Mouse (Mus musculus): ENCODE measurements around the gene Mrpl45. TPM values are rescaled to one million over a fixed set of nuclear protein-coding genes. Genes with fewer than 3 reads are reported as not detected.
A peak's percentile ranks its signal among the peaks of the same experiment; 100 is the strongest.

Mrpl45 gene
- total RNA-seq, 2 experiments from 2014 or later: 29.7 to 40.0 TPM

GRCm38 (mm10) chr11:97361948-97362648 lies 46.6 kb downstream of the Mrpl45 start, which contains the start of gene Socs7:
Gene Socs7 (plus strand): TSS chr11:97362551.
- peak; percentile 94 to 96 for DNase-seq (ENCODE audit: low spot score in 2 of 2)

GRCm38 (mm10) chr11:97362649-97362942 lies 47.1 kb downstream of the Mrpl45 start:
- no peak for DNase-seq (ENCODE audit: low spot score in 2 of 2)

DNA sequence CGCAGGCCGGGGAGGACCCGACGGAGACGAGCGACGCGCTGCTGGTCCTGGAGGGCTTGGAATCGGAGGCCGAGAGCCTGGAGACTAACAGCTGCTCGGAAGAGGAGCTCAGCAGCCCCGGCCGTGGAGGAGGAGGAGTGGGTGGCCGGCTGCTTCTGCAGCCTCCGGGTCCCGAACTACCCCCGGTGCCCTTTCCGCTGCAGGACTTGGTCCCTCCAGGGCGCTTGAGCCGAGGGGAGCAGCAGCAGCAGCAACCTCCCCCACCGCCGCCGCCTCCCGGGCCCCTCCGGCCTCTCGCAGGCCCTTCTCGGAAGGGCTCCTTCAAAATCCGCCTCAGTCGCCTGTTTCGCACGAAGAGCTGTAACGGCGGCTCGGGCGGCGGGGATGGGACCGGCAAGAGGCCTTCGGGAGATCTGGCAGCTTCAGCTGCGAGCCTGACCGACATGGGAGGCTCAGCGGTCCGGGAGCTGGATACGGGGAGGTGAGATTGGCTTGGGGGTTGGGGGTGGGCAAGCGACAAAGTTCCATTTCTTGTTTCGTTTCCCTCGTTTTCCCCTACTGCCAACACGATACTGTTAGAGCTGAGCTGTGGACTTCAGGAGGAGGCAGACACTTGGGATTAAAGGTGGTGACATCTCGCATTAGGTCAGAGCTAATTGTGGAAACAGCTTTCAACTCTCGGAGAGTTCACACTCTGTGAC lies 47.6 kb downstream of the Mrpl45 start:
- DNase-seq (ENCODE audit: low spot score in 2 of 2): peak; percentile 49 to 50

- peak in 1 of 2 experiments; percentile 19 for DNase-seq (ENCODE audit: low spot score in 2 of 2)
Observed at GRCm38 (mm10) chr11:97363644-97363995, 48.1 kb downstream of the Mrpl45 start.

DNA sequence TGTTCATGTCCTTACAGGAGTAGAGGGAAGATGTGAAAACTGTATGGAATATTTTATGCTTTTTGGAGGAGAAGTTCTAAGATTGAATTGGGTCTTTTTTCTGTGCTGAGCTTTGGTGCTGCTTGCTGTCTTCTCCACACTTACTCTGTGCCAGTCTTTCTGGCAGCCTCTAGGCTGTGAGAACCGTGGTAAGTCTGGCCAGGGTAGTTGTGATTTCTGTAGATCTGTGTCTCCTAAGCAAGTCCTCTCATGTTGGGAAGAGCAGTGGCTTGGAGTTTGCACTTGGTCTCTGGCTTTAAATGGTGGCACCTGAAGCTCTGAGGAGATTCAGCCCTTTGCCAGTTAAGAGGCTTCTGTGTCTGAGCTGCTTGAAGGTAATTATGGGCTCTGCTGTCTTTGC lies 50.0 kb downstream of the Mrpl45 start:
- no peak for DNase-seq (ENCODE audit: low spot score in 2 of 2)

GRCm38 (mm10) chr11:97368501-97368900 lies 53.0 kb downstream of the Mrpl45 start:
- no peak for DNase-seq (ENCODE audit: low spot score in 2 of 2)

DNA sequence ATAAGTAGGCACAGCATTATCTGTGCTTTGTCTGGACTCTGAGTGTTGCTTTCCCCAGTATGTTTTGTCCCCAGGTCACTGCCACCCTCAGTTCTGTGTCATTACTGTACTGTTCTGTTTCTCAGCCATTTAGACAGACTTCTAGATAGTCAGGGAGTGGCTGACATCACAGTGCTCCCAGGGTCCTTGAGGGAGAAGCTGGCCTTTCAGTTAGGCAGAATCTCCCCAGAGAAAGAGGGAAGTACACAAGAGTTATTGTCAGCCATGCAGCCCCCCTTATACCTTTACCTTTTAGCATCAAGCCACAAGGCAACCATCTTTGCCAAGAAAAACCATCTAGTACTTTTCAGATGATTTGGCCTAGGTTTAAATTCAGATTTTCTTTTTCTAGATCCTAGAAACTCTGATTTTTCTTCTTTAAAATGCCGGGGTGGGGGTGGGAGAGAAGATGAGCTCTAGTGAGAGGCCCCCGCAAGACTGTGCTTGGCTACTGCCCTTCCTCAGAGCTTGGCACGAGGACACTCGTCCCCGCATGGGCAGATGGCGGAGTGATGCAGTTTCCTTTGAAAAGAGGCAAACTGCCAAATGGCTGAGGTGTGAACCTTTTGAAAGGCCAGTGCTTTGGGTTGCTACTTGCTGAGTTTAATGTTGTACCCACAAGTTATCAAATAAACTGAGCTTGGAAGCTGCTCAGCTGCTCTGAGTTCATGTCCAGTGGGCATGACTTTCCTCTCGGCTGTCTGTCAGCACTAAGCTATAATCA lies 55.0 kb downstream of the Mrpl45 start:
- no peak for DNase-seq (ENCODE audit: low spot score in 2 of 2)

- no peak for DNase-seq (ENCODE audit: low spot score in 2 of 2)
Observed at GRCm38 (mm10) chr11:97372159-97372864, 56.8 kb downstream of the Mrpl45 start.

DNA sequence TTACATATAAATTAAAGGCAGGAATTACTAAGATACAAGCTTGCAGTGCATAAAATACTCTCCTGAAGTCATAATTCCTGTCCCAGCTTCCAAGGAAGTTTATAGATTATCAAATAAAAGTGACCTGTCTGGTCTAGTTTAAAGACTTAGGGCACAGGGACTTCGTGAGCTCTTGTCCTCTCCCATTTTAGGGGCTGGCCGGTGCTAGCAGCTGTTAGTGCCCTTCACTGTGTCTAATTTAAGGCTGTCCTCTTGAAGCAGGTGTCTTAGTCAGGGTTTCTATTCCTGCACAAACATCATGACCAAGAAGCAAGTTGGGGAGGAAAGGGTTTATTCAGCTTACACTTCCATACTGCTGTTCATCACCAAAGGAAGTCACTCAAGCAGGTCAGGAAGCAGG lies 57.9 kb downstream of the Mrpl45 start:
- no peak for DNase-seq (ENCODE audit: low spot score in 2 of 2)

Other genes starting within 250 kb of the Mrpl45 start
- under 1 TPM; 0.27 to 0.54 TPM for gene Tbx21, start 200.4 kb upstream of the Mrpl45 start, total RNA-seq (2021)
- 10 to 100 TPM; 11.7 to 16.2 TPM for gene Tbkbp1, start 164.2 kb upstream of the Mrpl45 start, total RNA-seq (2021)
- 100 to 1,000 TPM; 104 to 120 TPM for gene Kpnb1, start 127.8 kb upstream of the Mrpl45 start, total RNA-seq (2021)
- 10 to 100 TPM; 72.7 to 88.5 TPM for gene Npepps, start 35.1 kb upstream of the Mrpl45 start, total RNA-seq (2021)
- 1 to 10 TPM; 1.3 to 2.0 TPM for gene Gpr179, start 36.4 kb downstream of the Mrpl45 start, total RNA-seq (2021)
- gene Socs7, start 46.8 kb downstream of the Mrpl45 start, total RNA-seq (2021): 10 to 100 TPM; 21.1 to 22.2 TPM
- gene Arhgap23, start 99.8 kb downstream of the Mrpl45 start, total RNA-seq (2021): 10 to 100 TPM; 22.1 to 25.4 TPM
- gene 4933428G20Rik, start 184.6 kb downstream of the Mrpl45 start, total RNA-seq (2021): under 1 TPM; 0.19 to 0.20 TPM

Data from adrenal gland, adult 18-20 months (tissue).